Mouse (Mus musculus): ENCODE measurements around the gene Fbxw10. TPM values are rescaled to one million over a fixed set of nuclear protein-coding genes. Genes with fewer than 3 reads are reported as not detected.
A peak's percentile ranks its signal among the peaks of the same experiment; 100 is the strongest.

Fbxw10 gene
- polyA plus RNA-seq, 1 experiment from 2014 or later, result 0.49 TPM

DNA sequence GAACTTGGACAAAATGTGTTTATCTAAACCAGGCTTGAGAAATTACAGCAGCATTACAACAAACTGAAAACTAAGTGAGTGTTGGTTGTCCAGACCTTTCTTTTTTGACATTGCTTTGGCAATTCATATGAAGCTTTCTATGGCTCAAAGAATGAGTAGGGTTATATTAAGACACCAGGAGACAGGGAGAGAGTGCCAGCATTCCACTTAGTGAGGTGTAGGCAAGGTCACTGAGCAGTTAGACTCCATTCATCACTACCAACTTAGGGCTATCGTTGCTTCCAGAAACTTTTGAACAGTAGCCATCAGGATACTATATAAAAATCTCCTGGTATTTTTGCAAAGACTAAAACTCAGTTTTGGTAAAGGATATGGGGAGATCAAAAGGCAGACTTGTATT is 30.5 kb downstream of the Fbxw10 start:
- Histone ChIP-seq H3K9ac (no peak overlapping the region), H3K4me1 (peaks cover 12% of the 10 kb centered on the region; the same call in 1 of the 2 replicates), H3K36me3 (peaks cover 4% of the 10 kb centered on the region; the same call in 1 of the 2 replicates), H3K27me3 (no peaks in the 10 kb centered on the region), H3K4me3 (no peak overlapping the region), H3K9me3 (no peaks in the 10 kb centered on the region), H3K27ac (no peak overlapping the region), H3K4me2 (no peak overlapping the region)
- WGBS, result 74% methylated on average over 1 of the region's 1 CpGs
- no peak for ATAC-seq (ENCODE audit: borderline replicate concordance, extremely low read depth, low FRiP score, low TSS enrichment)

DNA sequence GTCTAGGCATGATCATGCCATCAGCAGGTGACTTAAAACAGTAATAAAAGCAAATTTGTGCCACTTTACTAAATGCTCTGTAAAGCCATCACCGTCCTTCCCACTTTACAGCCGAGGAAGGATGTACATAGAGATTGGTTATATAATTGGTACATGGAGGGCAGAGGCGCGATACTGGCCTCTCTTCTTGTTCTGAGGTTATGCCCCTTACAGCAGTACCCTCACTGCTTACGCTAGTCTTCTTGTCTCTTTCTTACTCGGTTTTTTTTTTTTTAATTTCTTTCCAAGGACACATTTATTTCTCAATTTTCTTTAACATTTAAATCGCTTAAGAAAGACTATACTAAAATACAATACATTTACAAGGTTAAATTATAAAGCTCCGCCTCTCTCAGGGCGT is 31.9 kb downstream of the Fbxw10 start:
- Histone ChIP-seq H3K4me1 (peaks cover 12% of the 10 kb centered on the region; the same call in 1 of the 2 replicates), H3K27me3 (no peaks in the 10 kb centered on the region), H3K4me3 (peak overlapping the region; percentile 84), H3K9ac (peak overlapping the region; percentile 37; the same call in 1 of the 2 replicates), H3K4me2 (peak overlapping the region; percentile 78), H3K9me3 (no peaks in the 10 kb centered on the region), H3K36me3 (peaks cover 4% of the 10 kb centered on the region; the same call in 1 of the 2 replicates), H3K27ac (peak overlapping the region; percentile 48; the same call in 1 of the 2 replicates)
- WGBS, result 19% methylated on average over 9 of the region's 9 CpGs
- no peak for ATAC-seq (ENCODE audit: borderline replicate concordance, extremely low read depth, low FRiP score, low TSS enrichment)

DNA sequence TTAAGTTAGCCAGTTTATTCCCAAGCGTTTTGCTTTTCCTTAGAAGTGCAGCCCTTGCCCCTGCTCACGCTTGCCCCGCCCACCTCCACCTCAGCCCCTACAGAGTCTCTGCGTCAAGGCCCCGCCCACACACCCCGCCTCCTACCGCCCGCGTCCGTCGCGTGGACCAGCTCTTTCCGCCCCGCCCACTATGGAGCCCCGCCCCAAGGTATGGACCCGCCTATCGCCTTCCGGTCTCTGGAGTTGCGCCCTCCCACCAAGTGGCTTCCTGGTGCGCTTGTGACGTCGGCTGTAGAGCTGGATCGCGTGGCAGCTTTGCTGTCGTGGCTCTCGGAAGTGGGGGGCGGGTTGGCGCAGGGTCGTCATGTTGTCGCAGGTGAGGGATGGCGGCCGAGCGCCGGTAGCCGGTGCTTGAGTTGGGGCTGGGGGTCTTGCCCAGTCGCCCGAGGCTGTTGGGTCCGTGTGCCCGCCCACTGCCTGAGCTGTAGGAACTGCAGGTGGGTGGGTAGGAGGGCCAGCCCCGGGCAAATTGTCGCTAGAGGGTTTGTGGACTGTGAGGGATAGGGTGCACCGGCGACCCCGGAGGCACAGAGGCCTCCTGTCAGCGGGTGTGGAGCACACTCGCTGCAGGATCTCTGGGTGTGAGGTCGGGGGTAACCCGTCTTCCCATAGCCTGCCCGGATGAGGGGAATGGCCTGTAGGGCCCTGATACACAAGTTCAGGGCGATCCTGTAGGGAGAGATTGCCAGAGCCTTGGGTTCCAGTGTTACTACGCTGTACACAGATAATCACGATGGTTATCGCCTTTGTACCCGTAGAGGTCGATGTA is 32.6 kb downstream of the Fbxw10 start, which contains the start of gene Tvp23b:
Gene Tvp23b, plus strand, starts transcription at position 236 of the 829 bp plus-strand sequence.
- peaks cover 9% of the 10 kb centered on the region; the same call in 1 of the 2 replicates for H3K36me3 ChIP-seq
- H3K4me3 ChIP-seq, result peak within 1 kb of the TSS; percentile 84
- ATAC-seq (ENCODE audit: borderline replicate concordance, extremely low read depth, low FRiP score, low TSS enrichment), result peak; percentile 97
- peak within 1 kb of the TSS; percentile 80 for H3K27ac ChIP-seq
- WGBS, result 1% methylated on average over 55 of the region's 55 CpGs
- H3K9ac ChIP-seq, result peak within 1 kb of the TSS; percentile 87
- peak within 1 kb of the TSS; percentile 78 for H3K4me2 ChIP-seq
- H3K4me1 ChIP-seq, result peaks cover 12% of the 10 kb centered on the region; the same call in 1 of the 2 replicates
- no peaks in the 10 kb centered on the region for H3K9me3 ChIP-seq
- no peaks in the 10 kb centered on the region for H3K27me3 ChIP-seq

DNA sequence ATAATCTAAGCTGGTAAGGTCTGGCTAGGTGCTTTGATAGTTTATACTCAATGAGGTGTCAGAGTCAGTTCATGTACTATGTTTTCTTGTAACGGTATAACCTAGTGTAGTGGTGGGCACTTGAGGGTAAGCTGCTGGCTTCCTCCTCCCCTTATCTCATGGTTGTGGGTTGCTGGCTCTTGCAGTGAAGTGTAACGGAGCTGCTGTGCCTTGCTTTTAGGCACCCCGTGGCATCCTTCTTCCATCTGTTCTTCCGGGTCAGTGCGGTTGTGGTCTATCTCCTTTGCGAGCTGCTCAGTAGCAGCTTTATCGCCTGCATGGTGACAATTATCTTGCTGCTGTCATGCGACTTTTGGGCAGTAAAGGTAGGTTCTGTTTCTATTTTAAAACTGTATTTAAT is 36.5 kb downstream of the Fbxw10 start:
- Histone ChIP-seq H3K4me1 (peaks cover 12% of the 10 kb centered on the region; the same call in 1 of the 2 replicates), H3K9ac (no peak overlapping the region), H3K27ac (no peak overlapping the region), H3K4me2 (no peak overlapping the region), H3K36me3 (peaks cover 43% of the 10 kb centered on the region), H3K4me3 (no peak overlapping the region), H3K27me3 (no peaks in the 10 kb centered on the region), H3K9me3 (no peaks in the 10 kb centered on the region)
- no peak for ATAC-seq (ENCODE audit: borderline replicate concordance, extremely low read depth, low FRiP score, low TSS enrichment)
- WGBS, result 84% methylated on average over 8 of the region's 8 CpGs

DNA sequence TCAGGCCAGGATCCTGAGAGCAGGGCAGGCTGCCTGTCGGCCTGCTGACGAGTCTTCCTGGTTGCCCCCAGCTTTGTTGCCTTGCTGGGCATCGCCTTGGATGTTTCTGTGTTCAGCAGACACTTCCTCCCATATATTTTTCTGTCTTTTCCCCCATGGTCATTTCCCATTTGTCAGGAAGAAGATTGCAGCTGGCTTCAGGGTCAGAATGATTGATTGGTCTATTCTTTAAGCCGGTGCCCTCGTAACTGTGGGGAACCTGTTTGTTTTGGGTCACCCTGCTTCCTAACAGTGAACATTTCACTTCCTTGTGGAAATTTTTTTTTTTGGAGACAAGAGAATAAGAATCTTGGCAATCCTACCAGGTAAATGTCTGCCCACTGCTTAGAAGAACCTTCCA is 38.5 kb downstream of the Fbxw10 start:
- ATAC-seq (ENCODE audit: borderline replicate concordance, extremely low read depth, low FRiP score, low TSS enrichment), result no peak
- 60% methylated on average over 5 of the region's 5 CpGs for WGBS
- Histone ChIP-seq H3K4me3 (no peak overlapping the region), H3K27ac (0 out of 2 replicates have a peak overlapping the region, but pooled peaks have one; percentile 25), H3K27me3 (no peaks in the 10 kb centered on the region), H3K4me1 (peaks cover 3% of the 10 kb centered on the region; the same call in 1 of the 2 replicates), H3K4me2 (no peak overlapping the region), H3K9me3 (no peaks in the 10 kb centered on the region), H3K9ac (no peak overlapping the region), H3K36me3 (peaks cover 52% of the 10 kb centered on the region)

DNA sequence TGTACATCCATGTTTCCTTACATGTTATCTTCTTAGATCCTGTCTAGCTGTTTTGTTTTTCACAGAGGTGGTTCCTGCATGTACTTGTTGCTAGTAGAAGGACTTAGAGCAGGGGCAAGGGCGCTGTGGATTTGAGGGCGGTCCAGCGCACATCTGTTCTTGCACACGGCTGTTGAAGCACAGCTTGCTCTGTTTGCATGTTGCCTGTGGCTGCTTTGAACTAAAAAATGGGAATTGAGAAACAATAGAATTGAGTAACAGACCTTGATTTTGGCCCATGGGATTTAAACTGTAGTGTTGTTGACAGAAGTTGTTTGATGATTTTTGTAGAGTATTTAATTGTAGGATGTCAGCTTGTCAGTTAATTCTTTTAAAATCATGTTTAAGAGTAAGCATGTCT is 43.9 kb downstream of the Fbxw10 start:
- Histone ChIP-seq H3K27ac (no peak overlapping the region), H3K9ac (no peak overlapping the region), H3K4me2 (no peak overlapping the region), H3K9me3 (no peaks in the 10 kb centered on the region), H3K4me3 (no peak overlapping the region), H3K4me1 (no peaks in the 10 kb centered on the region), H3K36me3 (peaks cover 49% of the 10 kb centered on the region), H3K27me3 (no peaks in the 10 kb centered on the region)
- 87% methylated on average over 4 of the region's 4 CpGs for WGBS
- ATAC-seq (ENCODE audit: borderline replicate concordance, extremely low read depth, low FRiP score, low TSS enrichment), result no peak

DNA sequence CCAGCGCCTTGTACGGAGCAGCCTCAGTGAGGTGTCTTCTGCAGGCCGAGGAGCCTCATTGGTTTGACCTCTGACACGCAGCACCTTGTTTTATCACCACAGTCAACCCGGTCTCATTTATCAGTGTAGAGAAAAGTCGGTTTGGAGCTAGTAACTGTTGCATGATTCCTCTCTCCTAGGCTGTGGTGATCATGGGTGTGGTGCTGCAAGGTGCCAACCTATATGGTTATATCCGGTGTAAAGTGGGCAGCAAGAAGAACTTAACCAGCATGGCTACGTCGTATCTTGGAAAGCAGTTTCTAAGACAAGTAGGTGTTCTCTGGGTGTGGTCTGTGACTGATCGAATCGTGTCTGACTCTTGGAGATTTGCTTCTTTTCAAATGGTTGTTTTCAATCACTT is 44.9 kb downstream of the Fbxw10 start:
- ATAC-seq (ENCODE audit: borderline replicate concordance, extremely low read depth, low FRiP score, low TSS enrichment), result no peak
- Histone ChIP-seq H3K9me3 (no peaks in the 10 kb centered on the region), H3K27me3 (no peaks in the 10 kb centered on the region), H3K36me3 (peaks cover 41% of the 10 kb centered on the region), H3K4me2 (no peak overlapping the region), H3K9ac (no peak overlapping the region), H3K27ac (no peak overlapping the region), H3K4me3 (no peak overlapping the region), H3K4me1 (no peaks in the 10 kb centered on the region)
- 86% methylated on average over 11 of the region's 11 CpGs for WGBS

DNA sequence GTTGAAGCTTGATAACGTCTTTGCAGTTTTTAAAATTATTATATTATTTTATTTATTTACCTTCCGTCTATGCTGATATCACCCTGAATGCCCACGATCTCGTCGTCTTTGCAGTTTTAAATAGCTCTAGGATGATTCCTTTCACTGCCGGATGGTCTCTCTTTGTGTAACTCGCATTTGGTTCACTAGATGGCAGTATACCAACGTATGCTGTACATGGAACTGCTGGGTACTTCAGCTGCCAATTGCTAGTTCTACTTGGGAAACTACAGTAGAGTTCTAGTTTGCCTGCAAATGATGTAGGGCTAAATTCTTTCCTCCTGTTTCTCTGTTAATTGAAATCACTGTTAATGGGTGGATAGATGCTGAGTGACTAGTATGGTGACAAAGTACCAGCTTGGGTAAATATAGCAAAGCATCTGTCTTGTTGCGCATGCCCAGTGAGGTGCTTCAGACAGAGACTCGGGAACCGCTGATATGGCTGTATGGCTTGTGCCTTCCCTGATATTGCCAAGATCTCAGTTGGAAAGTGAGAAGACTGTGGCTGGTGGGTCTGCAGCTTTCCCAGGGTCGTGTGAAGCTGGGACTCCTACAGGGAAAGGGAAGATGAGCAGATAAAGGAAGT is 54.9 kb downstream of the Fbxw10 start:
- H3K36me3 ChIP-seq, result no peaks in the 10 kb centered on the region
- no peak overlapping the region for H3K4me2 ChIP-seq
- no peak overlapping the region for H3K9ac ChIP-seq
- peak; percentile 62; the same call in 1 of the 2 replicates for ATAC-seq (ENCODE audit: borderline replicate concordance, extremely low read depth, low FRiP score, low TSS enrichment)
- H3K27ac ChIP-seq, result no peak overlapping the region
- H3K27me3 ChIP-seq, result no peaks in the 10 kb centered on the region
- H3K4me1 ChIP-seq, result peaks cover 4% of the 10 kb centered on the region; the same call in 1 of the 2 replicates
- no peaks in the 10 kb centered on the region for H3K9me3 ChIP-seq
- H3K4me3 ChIP-seq, result no peak overlapping the region
- WGBS, result 29% methylated on average over 12 of the region's 12 CpGs

DNA sequence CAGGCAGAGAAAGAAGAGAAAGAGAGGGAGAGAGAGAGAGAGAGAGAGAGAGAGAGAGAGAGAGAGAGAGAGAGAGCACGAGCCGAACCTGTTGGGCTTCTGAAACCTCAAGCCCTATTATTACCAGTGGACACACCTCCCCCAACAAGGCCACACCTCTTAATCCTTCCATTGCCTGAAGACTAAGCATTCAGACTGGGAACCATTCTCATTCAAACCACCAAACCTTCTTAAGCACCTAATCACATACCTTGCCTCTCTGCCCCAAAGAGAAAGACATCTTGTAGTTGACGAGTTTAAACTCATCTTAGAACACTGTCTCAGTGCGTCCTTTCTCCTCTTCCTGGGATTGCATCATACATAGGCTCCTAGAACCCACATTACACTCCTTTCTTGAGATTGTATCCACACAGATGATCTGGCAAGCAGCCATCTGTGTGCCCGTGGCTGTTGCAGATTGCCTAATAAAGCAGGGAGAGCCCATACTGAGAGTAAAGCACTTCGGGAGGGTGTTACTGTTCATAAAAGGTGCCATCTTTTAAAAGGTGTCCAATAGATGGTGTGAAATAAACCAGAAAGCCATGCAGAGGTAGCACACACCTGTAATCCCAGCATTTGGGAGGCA is 57.1 kb downstream of the Fbxw10 start:
- no peak overlapping the region for H3K4me3 ChIP-seq
- no peaks in the 10 kb centered on the region for H3K36me3 ChIP-seq
- H3K9ac ChIP-seq, result no peak overlapping the region
- ATAC-seq (ENCODE audit: borderline replicate concordance, extremely low read depth, low FRiP score, low TSS enrichment), result no peak
- H3K27ac ChIP-seq, result no peak overlapping the region
- H3K4me1 ChIP-seq, result peaks cover 4% of the 10 kb centered on the region; the same call in 1 of the 2 replicates
- no peaks in the 10 kb centered on the region for H3K27me3 ChIP-seq
- no peak overlapping the region for H3K4me2 ChIP-seq
- 56% methylated on average over 4 of the region's 6 CpGs for WGBS
- H3K9me3 ChIP-seq, result no peaks in the 10 kb centered on the region

DNA sequence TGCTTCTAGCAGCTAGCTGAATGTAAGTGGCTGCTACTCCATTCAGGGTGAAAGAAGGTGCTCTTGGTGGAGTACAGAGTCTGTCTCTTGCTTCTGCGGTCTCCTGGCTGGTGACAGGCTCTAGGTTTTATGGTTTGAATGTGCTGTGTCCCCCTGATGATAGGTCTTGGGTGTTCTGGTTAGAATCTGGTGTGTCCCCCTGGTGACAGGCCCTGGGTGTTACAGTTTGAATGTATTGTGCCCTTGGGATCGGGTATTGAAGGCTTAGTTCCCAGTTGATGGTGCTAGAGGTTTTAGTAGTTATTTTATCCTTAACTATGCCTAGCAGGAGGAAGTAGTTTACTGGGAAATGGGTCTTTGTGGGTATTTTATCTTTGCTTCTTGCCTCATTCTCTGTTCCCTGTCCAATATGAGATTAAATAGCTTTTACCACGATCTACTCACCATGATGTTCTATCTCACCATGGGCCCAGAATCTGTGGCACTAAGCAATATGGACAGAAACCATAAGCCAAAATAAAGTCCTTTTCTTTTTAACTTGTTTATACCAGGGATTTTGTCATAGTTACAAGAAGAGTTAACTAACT is 62.9 kb downstream of the Fbxw10 start:
- H3K4me1 ChIP-seq, result peaks cover 11% of the 10 kb centered on the region

DNA sequence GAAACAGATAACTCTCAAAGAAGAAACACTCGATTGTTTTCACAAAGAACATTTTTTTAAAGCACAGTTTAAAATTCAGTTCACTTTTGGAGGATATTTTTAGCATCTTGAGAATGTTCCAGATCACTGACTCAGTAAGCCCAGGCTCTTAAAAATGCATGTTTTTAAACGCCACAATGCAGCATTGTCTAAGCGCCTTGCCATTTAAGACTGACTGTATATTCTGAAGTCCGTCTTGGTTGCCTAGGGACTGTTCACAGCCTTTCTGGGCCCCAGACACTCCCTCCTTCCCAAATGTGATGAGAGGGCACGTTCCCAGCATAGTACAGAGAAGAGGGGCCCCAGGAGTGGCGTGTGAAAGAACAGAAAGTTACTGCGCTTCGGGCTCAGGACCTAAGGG is 64.5 kb downstream of the Fbxw10 start:
- Histone ChIP-seq H3K9me3 (no peaks in the 10 kb centered on the region), H3K4me2 (no peak overlapping the region), H3K36me3 (no peaks in the 10 kb centered on the region), H3K4me1 (peaks cover 19% of the 10 kb centered on the region), H3K27me3 (no peaks in the 10 kb centered on the region), H3K27ac (no peak overlapping the region), H3K9ac (no peak overlapping the region), H3K4me3 (no peak overlapping the region)
- no peak for ATAC-seq (ENCODE audit: borderline replicate concordance, extremely low read depth, low FRiP score, low TSS enrichment)
- 52% methylated on average over 8 of the region's 8 CpGs for WGBS

More for the DNA sequence above, 62.9 kb downstream of the Fbxw10 start:
- Histone ChIP-seq H3K4me2 (no peak overlapping the region), H3K9ac (no peak overlapping the region), H3K9me3 (no peaks in the 10 kb centered on the region), H3K36me3 (no peaks in the 10 kb centered on the region), H3K27me3 (no peaks in the 10 kb centered on the region), H3K27ac (no peak overlapping the region), H3K4me3 (no peak overlapping the region)
- 72% methylated on average over 3 of the region's 3 CpGs for WGBS
- ATAC-seq (ENCODE audit: borderline replicate concordance, extremely low read depth, low FRiP score, low TSS enrichment), result no peak
